Mouse (Mus musculus) brain, embryonic 14.5 days (tissue): Measurements from ENCODE around the gene Celsr1.

Source experiments
- CTCF ChIP-seq: fragments of 200-500 bp; IDR thresholded peaks from 2 replicates; pipeline ENCODE4 v1.5.1; 2012; ENCODE audit warnings: inconsistent platforms, mild to moderate bottlenecking, moderate library complexity, borderline replicate concordance; ENCODE audit not compliant: insufficient read depth, insufficient read length; ENCODE audit errors: extremely low read depth
- POLR2A ChIP-seq: fragments of 200-500 bp; IDR thresholded peaks from 2 replicates; pipeline ENCODE4 v1.6.1; 2012; ENCODE audit warnings: mild to moderate bottlenecking, inconsistent platforms, borderline replicate concordance; ENCODE audit not compliant: poor library complexity, insufficient read depth, insufficient read length, severe bottlenecking; ENCODE audit errors: extremely low read depth

DNA sequence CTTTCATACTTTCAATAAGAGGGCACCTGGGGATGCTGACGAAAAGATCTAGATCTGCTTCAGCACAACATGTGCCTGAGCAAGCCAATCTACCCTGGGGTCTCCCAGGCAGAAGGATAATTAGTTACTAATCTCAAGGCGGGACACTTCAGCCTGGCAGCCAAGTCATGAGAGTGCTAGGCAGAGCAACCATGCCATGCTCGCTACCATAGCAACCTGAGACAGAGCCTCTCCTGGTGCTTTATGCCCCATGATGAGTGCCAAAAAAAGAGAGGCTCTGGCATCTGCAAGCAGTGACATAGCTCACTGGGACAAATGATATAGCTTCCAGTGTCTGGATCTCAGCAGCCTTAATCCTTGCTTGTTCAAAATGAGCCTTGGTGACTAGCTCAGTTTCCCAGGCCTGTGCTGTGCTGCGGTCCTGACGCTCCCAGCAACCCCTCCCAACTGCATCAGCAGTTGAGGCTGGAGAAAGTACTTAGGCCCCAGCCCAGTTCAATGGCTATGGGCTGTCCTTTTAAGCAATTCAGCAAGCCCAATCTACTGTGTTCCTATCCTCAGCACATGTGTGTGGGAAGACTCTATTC, 32.8 kb downstream of the Celsr1 start:
- TF ChIP-seq POLR2A: no peak
- TF ChIP-seq CTCF: no peak
